Mouse (Mus musculus) C2C12 (cell line): ENCODE data around the gene Entpd5. TPM values are rescaled to one million over a fixed set of nuclear protein-coding genes. Genes with fewer than 3 reads are reported as not detected.

Source experiments
- H3K27me3 ChIP-seq: one replicate; pipeline ENCODE4 v1.6.1; 2011; ENCODE audit not compliant: control insufficient read depth, insufficient read depth, insufficient read length
- H3K36me3 ChIP-seq: one replicate; pipeline ENCODE4 v1.6.1; 2011; ENCODE audit not compliant: control insufficient read depth, insufficient read depth
- H3K4me3 ChIP-seq: one replicate; pipeline ENCODE4 v1.5.1; 2011; ENCODE audit warnings: mild to moderate bottlenecking, control low read depth; ENCODE audit not compliant: poor library complexity, insufficient read depth, severe bottlenecking
- H3K79me2 ChIP-seq: one replicate; pipeline ENCODE4 v1.6.1; 2011; ENCODE audit not compliant: control insufficient read depth, insufficient read depth
- H3K79me3 ChIP-seq: one replicate; pipeline ENCODE4 v1.6.1; 2011; ENCODE audit warnings: low read depth, control low read depth
- H3ac ChIP-seq: one replicate; pipeline ENCODE3; 2011; ENCODE audit warnings: low read depth; ENCODE audit not compliant: control insufficient read depth, insufficient read length
- CEBPB ChIP-seq: IDR thresholded peaks from one replicate; pipeline ENCODE4 v1.6.1; 2011; ENCODE audit warnings: low read depth, mild to moderate bottlenecking, control low read depth, moderate library complexity
- CTCF ChIP-seq: IDR thresholded peaks from one replicate; pipeline ENCODE4 v1.5.1; 2011; ENCODE audit not compliant: control insufficient read depth, insufficient read depth, insufficient read length
- FOSL1 ChIP-seq: IDR thresholded peaks from one replicate; pipeline ENCODE4 v1.8.0; 2011; ENCODE audit warnings: mild to moderate bottlenecking, low read length; ENCODE audit not compliant: poor library complexity, insufficient read depth, severe bottlenecking
- MAX ChIP-seq: IDR thresholded peaks from one replicate; pipeline ENCODE4 v1.6.1; 2011; ENCODE audit warnings: mild to moderate bottlenecking, control low read depth
- MYOD1 ChIP-seq: IDR thresholded peaks from one replicate; pipeline ENCODE4 v1.6.1; 2011; ENCODE audit warnings: low read depth; ENCODE audit not compliant: control insufficient read depth, insufficient read length
- MYOG ChIP-seq: IDR thresholded peaks from one replicate; pipeline ENCODE4 v1.6.1; 2011; ENCODE audit not compliant: control insufficient read depth, insufficient read length; ENCODE audit errors: extremely low read depth
- USF1 ChIP-seq: IDR thresholded peaks from one replicate; pipeline ENCODE4 v1.6.1; 2011; ENCODE audit warnings: low read depth, mild to moderate bottlenecking, control low read depth, moderate library complexity
- polyA plus RNA-seq: library from polyadenylated mRNA; unstranded; fragments of >200 nt; fragmentation: generic; extraction: Trizol; gene quantifications from one replicate; pipeline ENCODE4 v1.2.1, GENCODE M21; 2012; ENCODE audit warnings: missing spikeins

Gene Entpd5
- polyA plus RNA-seq, 1 experiment: 4.5 TPM

- Histone ChIP-seq H3ac (no peak overlapping the region), H3K27me3 (no peaks in the 10 kb centered on the region), H3K79me2 (no peaks in the 10 kb centered on the region), H3K79me3 (no peaks in the 10 kb centered on the region), H3K4me3 (no peak overlapping the region), H3K36me3 (no peaks in the 10 kb centered on the region)
- TF ChIP-seq MYOD1 (no peak), CTCF (no peak)
Observed at GRCm38 (mm10) chr12:84399135-84399534, 9.7 kb downstream of the Entpd5 start.

GRCm38 (mm10) chr12:84398629-84399028 is 10.2 kb downstream of the Entpd5 start:
- Histone ChIP-seq H3K79me3 (no peaks in the 10 kb centered on the region), H3K27me3 (no peaks in the 10 kb centered on the region)

GRCm38 (mm10) chr12:84397685-84398084 is 11.1 kb downstream of the Entpd5 start:
- Histone ChIP-seq H3K36me3 (no peaks in the 10 kb centered on the region), H3K4me3 (no peak overlapping the region), H3ac (no peak overlapping the region), H3K27me3 (no peaks in the 10 kb centered on the region), H3K79me3 (no peaks in the 10 kb centered on the region), H3K79me2 (no peaks in the 10 kb centered on the region)
- TF ChIP-seq CTCF (no peak), USF1 (no peak), MYOG (no peak), CEBPB (no peak), MYOD1 (no peak), FOSL1 (no peak), MAX (no peak)

More at GRCm38 (mm10) chr12:84398629-84399028, 10.2 kb downstream of the Entpd5 start:
- Histone ChIP-seq H3K79me2 (no peaks in the 10 kb centered on the region), H3ac (no peak overlapping the region), H3K4me3 (no peak overlapping the region), H3K36me3 (no peaks in the 10 kb centered on the region)
- TF ChIP-seq USF1: no peak
- TF ChIP-seq CTCF: no peak
- TF ChIP-seq MAX: no peak
- no peak for TF ChIP-seq CEBPB
- TF ChIP-seq MYOG: no peak
- no peak for TF ChIP-seq MYOD1
- no peak for TF ChIP-seq FOSL1

- Histone ChIP-seq H3ac (no peak overlapping the region), H3K4me3 (no peak overlapping the region), H3K79me2 (no peaks in the 10 kb centered on the region), H3K79me3 (no peaks in the 10 kb centered on the region), H3K36me3 (no peaks in the 10 kb centered on the region), H3K27me3 (no peaks in the 10 kb centered on the region)
- TF ChIP-seq USF1 (no peak), CEBPB (no peak), MYOG (no peak), FOSL1 (no peak), MYOD1 (no peak), MAX (no peak), CTCF (no peak)
Observed at GRCm38 (mm10) chr12:84396947-84397679, 11.7 kb downstream of the Entpd5 start.

GRCm38 (mm10) chr12:84393847-84394246 is 15.0 kb downstream of the Entpd5 start:
- Histone ChIP-seq H3K79me3 (no peaks in the 10 kb centered on the region), H3K36me3 (no peaks in the 10 kb centered on the region), H3ac (no peak overlapping the region), H3K27me3 (no peaks in the 10 kb centered on the region), H3K79me2 (no peaks in the 10 kb centered on the region), H3K4me3 (no peak overlapping the region)
- no peak for TF ChIP-seq FOSL1
- TF ChIP-seq CTCF: no peak
- no peak for TF ChIP-seq MYOG
- TF ChIP-seq CEBPB: no peak
- TF ChIP-seq USF1: no peak
- no peak for TF ChIP-seq MAX
- no peak for TF ChIP-seq MYOD1

- no peaks in the 10 kb centered on the region for H3K79me2 ChIP-seq
- H3K27me3 ChIP-seq: no peaks in the 10 kb centered on the region
- H3ac ChIP-seq: no peak overlapping the region
- H3K79me3 ChIP-seq: no peaks in the 10 kb centered on the region
- H3K36me3 ChIP-seq: no peaks in the 10 kb centered on the region
- TF ChIP-seq CTCF (no peak), MAX (no peak), CEBPB (no peak), MYOD1 (no peak), MYOG (no peak), USF1 (no peak), FOSL1 (no peak)
- no peak overlapping the region for H3K4me3 ChIP-seq
Observed at GRCm38 (mm10) chr12:84392681-84393080, 16.1 kb downstream of the Entpd5 start.
